In the genomic region with DNA sequence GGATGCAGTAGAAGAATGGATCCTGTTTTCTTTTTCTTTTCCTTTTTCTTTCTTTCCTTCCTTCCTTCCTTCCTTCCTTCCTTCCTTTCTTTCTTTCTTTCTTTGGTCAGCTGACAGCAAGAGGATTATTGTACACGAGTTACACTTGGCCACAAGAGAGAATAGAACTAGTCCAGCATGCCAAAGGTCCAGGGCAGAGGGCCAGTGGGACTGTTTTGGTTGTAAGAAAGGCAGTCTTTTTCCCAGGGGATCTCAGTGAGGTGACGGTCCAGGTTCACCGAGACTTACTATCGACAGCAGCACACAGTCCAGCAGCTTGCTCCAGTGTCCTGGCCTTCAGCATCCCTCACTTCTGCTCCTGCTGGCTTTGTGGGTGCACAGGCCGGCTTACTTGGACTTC, we compare ENCODE assay signal across 43 mouse cellular contexts. TPM values are rescaled to one million over a fixed set of nuclear protein-coding genes. Genes with fewer than 3 reads are reported as not detected.
"Had no signal": no experiment of that assay in that cellular context is flagged by ENCODE, and none has a peak within 500 bp of the region (broad histone marks: within the 10 kb centered on the region; RNA-seq: fewer than 3 reads in every experiment).

No protein-coding gene starts in this region.

- H3K9me3 ChIP-seq: limb, embryonic 10.5 days; limb, embryonic 12.5 days; limb, embryonic 13.5 days; limb, embryonic 15.5 days; liver, embryonic 12.5 days; liver, embryonic 13.5 days; liver, embryonic 15.5 days; lung, embryonic 15.5 days; megakaryocyte, embryonic 14.5 days; midbrain, embryonic 10.5 days; midbrain, embryonic 12.5 days; midbrain, embryonic 13.5 days; midbrain, embryonic 15.5 days; neural tube, embryonic 12.5 days; neural tube, embryonic 13.5 days had no signal

- H3K9ac ChIP-seq: limb, embryonic 12.5 days; limb, embryonic 13.5 days; limb, embryonic 15.5 days; liver, embryonic 12.5 days; liver, embryonic 13.5 days; liver, embryonic 14.5 days; liver, embryonic 15.5 days; liver, postnatal 0 days; lung, embryonic 14.5 days; lung, embryonic 15.5 days; midbrain, embryonic 12.5 days; midbrain, embryonic 13.5 days; midbrain, embryonic 15.5 days; neural tube, embryonic 12.5 days; neural tube, embryonic 13.5 days had no signal

- H3K27me3 ChIP-seq: limb, embryonic 12.5 days; limb, embryonic 13.5 days; limb, embryonic 15.5 days; liver, embryonic 12.5 days; liver, embryonic 13.5 days; liver, embryonic 15.5 days; lung, embryonic 15.5 days; midbrain, embryonic 12.5 days; midbrain, embryonic 13.5 days; midbrain, embryonic 15.5 days; neural tube, embryonic 12.5 days; neural tube, embryonic 13.5 days had no signal

- DNase-seq: left cerebral cortex, postnatal 4 days; liver; liver, embryonic 13.5 days; liver, postnatal 0 days; lung, adult 18-20 months; lung, adult 2 months; lung, embryonic 14.5 days; lung, postnatal 10 days; lung, postnatal 14 days; lung, postnatal 36 days; lung, postnatal 4 days; midbrain, embryonic 14.5 days had no signal

- H3K27ac ChIP-seq: limb, embryonic 10.5 days; limb, embryonic 12.5 days; limb, embryonic 13.5 days; limb, embryonic 15.5 days; liver, embryonic 12.5 days; liver, embryonic 13.5 days; liver, embryonic 14.5 days; liver, embryonic 15.5 days; lung, embryonic 15.5 days; macrophage; midbrain, embryonic 10.5 days; midbrain, embryonic 12.5 days; midbrain, embryonic 13.5 days; midbrain, embryonic 15.5 days; neural tube, embryonic 12.5 days; neural tube, embryonic 13.5 days had no signal

- H3K4me1 ChIP-seq: limb, embryonic 10.5 days; limb, embryonic 12.5 days; limb, embryonic 13.5 days; limb, embryonic 15.5 days; liver, embryonic 12.5 days; liver, embryonic 13.5 days; liver, embryonic 15.5 days; lung, embryonic 15.5 days; midbrain, embryonic 10.5 days; midbrain, embryonic 12.5 days; midbrain, embryonic 13.5 days; midbrain, embryonic 15.5 days; neural tube, embryonic 12.5 days; neural tube, embryonic 13.5 days had no signal

- H3K4me3 ChIP-seq: limb, embryonic 10.5 days; limb, embryonic 12.5 days; limb, embryonic 13.5 days; limb, embryonic 15.5 days; liver, embryonic 12.5 days; liver, embryonic 13.5 days; liver, embryonic 15.5 days; lung, embryonic 15.5 days; megakaryocyte, embryonic 14.5 days; midbrain, embryonic 10.5 days; midbrain, embryonic 12.5 days; midbrain, embryonic 13.5 days; midbrain, embryonic 15.5 days; myocyte; neural tube, embryonic 12.5 days; neural tube, embryonic 13.5 days had no signal

- ATAC-seq: liver, embryonic 12.5 days; liver, postnatal 0 days; lung, postnatal 0 days; midbrain, embryonic 13.5 days; midbrain, embryonic 15.5 days; midbrain, embryonic 16.5 days had no signal

- H3K4me2 ChIP-seq: limb, embryonic 12.5 days; limb, embryonic 13.5 days; limb, embryonic 15.5 days; liver, embryonic 11.5 days; liver, embryonic 12.5 days; liver, embryonic 13.5 days; liver, embryonic 15.5 days; lung, embryonic 14.5 days; lung, embryonic 15.5 days; midbrain, embryonic 11.5 days; midbrain, embryonic 12.5 days; midbrain, embryonic 13.5 days; midbrain, embryonic 15.5 days; neural tube, embryonic 12.5 days; neural tube, embryonic 13.5 days had no signal

RNA-seq across cellular contexts. Expression of a gene that starts 3.1 kb away (rescaled TPM):
- total RNA-seq: left cerebral cortex, postnatal 14 days; left cerebral cortex, postnatal 25 days; left cerebral cortex, postnatal 36 days; left cerebral cortex, postnatal 4 days; liver, adult 2 months; megakaryocyte-erythroid progenitor cell, adult 5-6 weeks; midbrain, postnatal 0 days had no signal
- polyA plus RNA-seq: limb, embryonic 10.5 days; limb, embryonic 11.5 days; limb, embryonic 12.5 days; limb, embryonic 13.5 days; liver, embryonic 11.5 days; liver, embryonic 12.5 days; liver, embryonic 13.5 days; liver, embryonic 14.5 days; liver, embryonic 16.5 days; liver, postnatal 0 days; lung, embryonic 14.5 days; lung, embryonic 16.5 days; midbrain, embryonic 10.5 days; midbrain, embryonic 11.5 days; midbrain, embryonic 12.5 days; midbrain, embryonic 13.5 days; midbrain, embryonic 14.5 days; midbrain, embryonic 15.5 days; midbrain, embryonic 16.5 days; midbrain, postnatal 0 days; neural tube, embryonic 11.5 days; neural tube, embryonic 12.5 days; neural tube, embryonic 13.5 days had no signal
